Mouse (Mus musculus) kidney, embryonic 15.5 days (tissue): ENCODE results near the gene Macrod1. TPM values are rescaled to one million over a fixed set of nuclear protein-coding genes. Genes with fewer than 3 reads are reported as not detected.
"Not testable (repeated sequence)": the region's sequence is repeated elsewhere in the genome, so short reads cannot be mapped to it uniquely, and the experiment has no call there.

Experiments used
- ATAC-seq: fragments of 200-750 bp; cut with Nextera tagmentation; replicated peaks from 2 replicates; pipeline ENCODE4 v1.8.0; 2017; ENCODE audit warnings: moderate TSS enrichment; ENCODE audit not compliant: low FRiP score
- H3K27ac ChIP-seq: fragments of 300-500 bp; sonication (generic); 2 replicates; pipeline ENCODE4 v1.5.1; 2015; ENCODE audit warnings: mild to moderate bottlenecking, inconsistent platforms
- H3K27me3 ChIP-seq: fragments of 300-500 bp; sonication (generic); 2 replicates; pipeline ENCODE4 v1.6.1; 2015; ENCODE audit warnings: inconsistent platforms
- H3K36me3 ChIP-seq: fragments of 300-500 bp; sonication (generic); 2 replicates; pipeline ENCODE4 v1.6.1; 2015; ENCODE audit warnings: inconsistent platforms
- H3K4me1 ChIP-seq: fragments of 300-500 bp; sonication (generic); 2 replicates; pipeline ENCODE4 v1.6.1; 2015; ENCODE audit warnings: inconsistent platforms
- H3K4me2 ChIP-seq: fragments of 300-500 bp; sonication (generic); 2 replicates; pipeline ENCODE4 v1.6.1; 2015; ENCODE audit warnings: moderate library complexity, mild to moderate bottlenecking, inconsistent platforms
- H3K4me3 ChIP-seq: fragments of 300-500 bp; sonication (generic); replicated peaks from 2 replicates; pipeline ENCODE4 v1.5.1; 2015; ENCODE audit warnings: mild to moderate bottlenecking, inconsistent platforms
- H3K9ac ChIP-seq: fragments of 300-500 bp; sonication (generic); 2 replicates; pipeline ENCODE4 v1.6.1; 2015; ENCODE audit warnings: mild to moderate bottlenecking, inconsistent platforms
- H3K9me3 ChIP-seq: fragments of 300-500 bp; sonication (generic); replicated peaks from 2 replicates; pipeline ENCODE4 v1.6.1; 2016; ENCODE audit warnings: inconsistent platforms
- WGBS: fragments of 180-500 bp; shearing (Covaris S2); methylation state at CpG from one replicate; pipeline ENCODE4 v1.1.7; 2015; ENCODE audit warnings: mixed read lengths; 5-methylcytosine and 5-hydroxymethylcytosine counted together
- polyA plus RNA-seq: library from polyadenylated mRNA; unstranded; fragments of >200 nt; fragmentation: Nextera tagmentation; extraction: Ambion mirVana; gene quantifications from 2 replicates; pipeline ENCODE4 v1.2.1, GENCODE M21; 2015

The Macrod1 gene
- polyA plus RNA-seq, 1 experiment from 2014 or later: 13.9 TPM

GRCm38 (mm10) chr19:7039088-7039720 is 17.4 kb upstream of the Macrod1 start:
- H3K9ac ChIP-seq: peak overlapping the region; percentile 93
- ATAC-seq: peak; percentile 19
- WGBS: 1% methylated on average over 35 of the region's 35 CpGs
- H3K27ac ChIP-seq: peak overlapping the region; percentile 92
- H3K36me3 ChIP-seq: peaks cover 25% of the 10 kb centered on the region
- peak overlapping the region; percentile 90 for H3K4me3 ChIP-seq
- peaks cover 27% of the 10 kb centered on the region for H3K4me1 ChIP-seq
- H3K9me3 ChIP-seq: no peaks in the 10 kb centered on the region
- H3K27me3 ChIP-seq: no peaks in the 10 kb centered on the region
- H3K4me2 ChIP-seq: peak overlapping the region; percentile 74

GRCm38 (mm10) chr19:7039841-7040636 is 16.6 kb upstream of the Macrod1 start, which contains the start of gene Stip1:
Stip1 (minus strand) TSS chr19:7039967.
- H3K27ac ChIP-seq: peak within 1 kb of the TSS; percentile 92
- WGBS: under 1% methylated on average over 49 of the region's 49 CpGs
- no peaks in the 10 kb centered on the region for H3K27me3 ChIP-seq
- peak within 1 kb of the TSS; percentile 74 for H3K4me2 ChIP-seq
- H3K4me3 ChIP-seq: peak within 1 kb of the TSS; percentile 90
- peaks cover 27% of the 10 kb centered on the region for H3K4me1 ChIP-seq
- H3K36me3 ChIP-seq: peaks cover 17% of the 10 kb centered on the region
- H3K9ac ChIP-seq: peak within 1 kb of the TSS; percentile 93
- peak; percentile 99 for ATAC-seq
- H3K9me3 ChIP-seq: no peaks in the 10 kb centered on the region

DNA sequence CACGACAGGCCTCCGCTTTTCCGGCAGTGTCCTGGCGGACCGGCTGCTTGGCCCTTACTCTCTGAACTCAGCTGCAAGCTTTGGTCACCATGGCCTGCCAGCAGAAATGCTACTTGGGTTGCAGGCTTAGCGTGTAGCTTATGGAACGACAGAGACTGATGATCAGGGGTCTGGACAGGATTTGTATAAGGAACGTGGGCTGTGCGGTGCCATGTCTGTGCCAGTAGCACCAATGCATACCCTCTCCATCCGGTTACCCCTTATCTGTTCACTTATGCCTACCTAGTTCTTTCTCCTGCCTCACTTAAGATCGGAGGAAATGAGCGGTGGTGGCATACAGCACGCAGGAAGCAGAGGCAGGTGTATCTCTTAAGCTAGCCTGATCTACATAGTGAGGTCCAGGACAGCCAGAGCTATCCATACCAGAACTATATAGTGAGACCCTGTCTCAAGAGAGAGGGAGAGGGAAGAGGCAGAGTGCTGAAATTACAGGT is 15.9 kb upstream of the Macrod1 start:
- ATAC-seq: no peak
- 25% methylated on average over 13 of the region's 13 CpGs for WGBS
- Histone ChIP-seq H3K27ac (peak overlapping the region; percentile 86), H3K9me3 (no peaks in the 10 kb centered on the region), H3K4me3 (peak overlapping the region; percentile 45), H3K4me2 (peak overlapping the region; percentile 61), H3K9ac (peak overlapping the region; percentile 45), H3K27me3 (no peaks in the 10 kb centered on the region), H3K36me3 (peaks cover 10% of the 10 kb centered on the region; the same call in 1 of the 2 replicates), H3K4me1 (peaks cover 27% of the 10 kb centered on the region)

- H3K4me2 ChIP-seq: peak overlapping the region; percentile 61; the same call in 1 of the 2 replicates
- H3K9me3 ChIP-seq: no peaks in the 10 kb centered on the region
- 94% methylated on average over 2 of the region's 2 CpGs for WGBS
- H3K27ac ChIP-seq: peak overlapping the region; percentile 86; the same call in 1 of the 2 replicates
- peaks cover 10% of the 10 kb centered on the region; the same call in 1 of the 2 replicates for H3K36me3 ChIP-seq
- no peak overlapping the region for H3K9ac ChIP-seq
- peaks cover 27% of the 10 kb centered on the region for H3K4me1 ChIP-seq
- H3K27me3 ChIP-seq: no peaks in the 10 kb centered on the region
- no peak for ATAC-seq
- H3K4me3 ChIP-seq: peak overlapping the region; percentile 45
Measured at GRCm38 (mm10) chr19:7041171-7041570, 15.4 kb upstream of the Macrod1 start.

DNA sequence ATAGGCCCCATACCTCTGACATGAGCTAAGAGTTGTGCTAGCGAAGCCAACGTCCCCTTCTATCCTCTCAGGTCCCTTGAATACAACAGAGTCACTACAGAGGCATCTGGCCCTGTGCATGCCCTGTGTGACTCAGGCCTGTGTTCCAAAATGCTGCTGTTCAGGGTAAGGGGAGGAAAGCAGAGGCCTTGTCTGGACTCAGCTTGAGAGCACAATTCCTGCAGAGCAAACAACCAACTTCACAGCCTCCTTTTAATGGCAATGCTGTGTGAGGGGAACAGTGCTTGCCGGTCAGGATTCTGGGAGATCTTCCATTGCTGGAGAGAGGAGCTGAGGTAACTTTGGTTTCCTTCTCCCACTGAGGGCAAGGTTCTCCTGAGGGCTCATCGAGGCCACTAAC is 12.3 kb upstream of the Macrod1 start:
- 52% methylated on average over 4 of the region's 4 CpGs for WGBS
- Histone ChIP-seq H3K9ac (no peak overlapping the region), H3K36me3 (no peaks in the 10 kb centered on the region), H3K9me3 (no peaks in the 10 kb centered on the region), H3K4me1 (peaks cover 5% of the 10 kb centered on the region), H3K27ac (no peak overlapping the region), H3K4me3 (no peak overlapping the region), H3K4me2 (no peak overlapping the region), H3K27me3 (no peaks in the 10 kb centered on the region)
- ATAC-seq: no peak

DNA sequence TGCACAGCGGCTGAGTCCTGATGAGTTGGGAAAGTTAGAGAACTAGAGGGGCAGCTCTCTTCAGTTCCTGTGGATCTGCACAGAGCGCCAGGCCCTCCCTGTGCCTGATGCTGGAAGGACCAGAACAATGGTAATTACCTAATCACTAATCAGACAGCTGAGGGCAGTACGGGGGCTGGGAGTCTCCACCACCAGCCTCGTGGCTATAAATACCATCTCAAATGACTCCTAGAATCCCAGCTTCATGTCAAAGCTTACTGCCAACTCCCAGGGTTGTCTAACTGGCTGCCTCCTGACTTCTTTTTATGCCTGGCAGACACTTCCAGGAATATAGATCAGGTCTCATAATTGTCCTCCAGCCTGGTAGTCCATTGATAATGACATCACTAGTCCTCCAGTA is 11.9 kb upstream of the Macrod1 start:
- no peak overlapping the region for H3K4me3 ChIP-seq
- H3K4me2 ChIP-seq: no peak overlapping the region
- H3K27me3 ChIP-seq: no peaks in the 10 kb centered on the region
- H3K4me1 ChIP-seq: peaks cover 5% of the 10 kb centered on the region; the same call in 1 of the 2 replicates
- no peak for ATAC-seq
- H3K36me3 ChIP-seq: no peaks in the 10 kb centered on the region
- no peaks in the 10 kb centered on the region for H3K9me3 ChIP-seq
- no peak overlapping the region for H3K27ac ChIP-seq
- H3K9ac ChIP-seq: no peak overlapping the region
- WGBS: 26% methylated on average over 4 of the region's 4 CpGs

DNA sequence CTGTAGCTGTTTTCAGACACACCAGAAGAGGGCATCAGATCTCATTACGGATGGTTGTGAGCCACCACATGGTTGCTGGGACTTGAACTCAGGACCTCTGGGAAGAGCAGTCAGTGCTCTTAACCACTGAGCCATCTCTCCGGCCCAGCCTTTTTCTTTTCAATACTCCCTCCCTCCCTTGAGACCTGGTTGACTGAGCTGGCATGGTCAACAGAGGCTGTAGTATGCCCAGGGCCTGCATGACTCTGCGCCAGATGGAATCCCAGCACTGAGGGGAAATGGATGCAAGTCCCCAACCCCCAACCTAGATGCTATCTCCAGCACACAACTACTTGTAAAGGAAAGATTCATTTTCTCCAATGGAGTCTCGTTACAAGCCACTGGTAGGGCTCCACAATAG is 3.2 kb upstream of the Macrod1 start:
- not testable (repeated sequence) for H3K9ac ChIP-seq, H3K4me3 ChIP-seq, H3K9me3 ChIP-seq, H3K27ac ChIP-seq, ATAC-seq, H3K4me2 ChIP-seq, H3K27me3 ChIP-seq, H3K36me3 ChIP-seq
- WGBS: 75% methylated on average over 4 of the region's 4 CpGs
- peaks cover 35% of the 10 kb centered on the region for H3K4me1 ChIP-seq

- peaks cover 4% of the 10 kb centered on the region; the same call in 1 of the 2 replicates for H3K27me3 ChIP-seq
- ATAC-seq: no peak
- H3K27ac ChIP-seq: 0 out of 2 replicates have a peak overlapping the region, but pooled peaks have one; percentile 20
- peaks cover 38% of the 10 kb centered on the region for H3K4me1 ChIP-seq
- H3K9ac ChIP-seq: no peak overlapping the region
- no peak overlapping the region for H3K4me2 ChIP-seq
- no peak overlapping the region for H3K4me3 ChIP-seq
- WGBS: 43% methylated on average over 10 of the region's 10 CpGs
- H3K9me3 ChIP-seq: no peaks in the 10 kb centered on the region
- no peaks in the 10 kb centered on the region for H3K36me3 ChIP-seq
Measured at GRCm38 (mm10) chr19:7054772-7055171, 1.8 kb upstream of the Macrod1 start.

DNA sequence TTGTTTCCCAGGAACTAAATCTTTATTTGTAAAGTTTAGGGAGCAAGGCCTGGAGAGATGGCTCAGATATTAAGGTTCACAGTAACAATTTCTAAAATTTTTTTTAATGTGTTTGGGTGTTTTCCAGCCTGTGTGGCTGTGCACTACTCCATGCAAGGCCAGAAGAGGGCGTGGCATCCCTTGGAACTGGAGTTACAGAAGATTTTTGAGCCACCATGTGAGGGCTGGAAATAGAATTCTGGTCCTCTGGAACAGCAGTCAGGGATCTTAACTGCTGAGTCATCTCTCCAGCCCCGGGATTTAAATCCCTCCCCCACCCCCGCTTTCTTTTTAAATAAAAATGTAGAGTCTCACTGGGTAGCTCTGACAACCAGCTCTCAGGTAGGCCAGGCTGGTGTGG is 1.4 kb upstream of the Macrod1 start:
- Histone ChIP-seq H3K27ac (0 out of 2 replicates have a peak overlapping the region, but pooled peaks have one; percentile 20), H3K9ac (no peak overlapping the region), H3K4me2 (no peak overlapping the region), H3K36me3 (no peaks in the 10 kb centered on the region), H3K4me3 (no peak overlapping the region), H3K27me3 (peaks cover 4% of the 10 kb centered on the region; the same call in 1 of the 2 replicates), H3K9me3 (no peaks in the 10 kb centered on the region), H3K4me1 (peaks cover 38% of the 10 kb centered on the region)
- 41% methylated on average over 3 of the region's 3 CpGs for WGBS
- ATAC-seq: no peak

DNA sequence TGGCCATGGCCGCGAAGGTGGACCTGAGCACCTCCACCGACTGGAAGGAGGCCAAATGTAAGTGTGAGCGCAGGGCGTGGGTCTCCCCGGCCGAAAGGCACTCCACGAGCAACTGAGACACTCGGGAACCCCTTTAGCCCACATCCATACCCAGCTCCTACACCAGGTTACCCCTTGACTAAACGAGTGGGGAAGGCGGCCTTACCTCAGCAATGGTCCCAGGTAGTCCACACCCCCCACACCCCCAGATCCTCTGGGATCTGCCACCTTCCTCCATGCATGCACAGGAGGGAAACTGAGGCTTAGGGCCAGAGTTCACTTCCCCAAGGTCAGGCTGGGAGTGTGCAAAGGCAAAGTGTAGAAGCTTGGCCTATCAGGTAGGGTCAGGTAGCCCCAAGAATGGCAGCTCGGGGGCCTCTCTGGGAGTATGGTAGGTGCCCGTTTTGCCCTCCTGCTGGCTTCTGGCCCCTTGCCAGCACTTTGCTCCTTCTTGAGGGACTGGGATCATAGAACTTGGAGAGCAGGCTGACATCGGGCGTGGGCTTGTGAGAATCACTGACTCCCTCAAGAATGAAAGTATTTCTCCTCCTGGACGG is 614 bp downstream of the Macrod1 start:
- ATAC-seq: peak; percentile 38
- H3K4me3 ChIP-seq: peak overlapping the region; percentile 69
- peak overlapping the region; percentile 63 for H3K27ac ChIP-seq
- H3K4me2 ChIP-seq: peak overlapping the region; percentile 99
- H3K9ac ChIP-seq: peak overlapping the region; percentile 60
- peaks cover 38% of the 10 kb centered on the region for H3K4me1 ChIP-seq
- WGBS: 2% methylated on average over 16 of the region's 16 CpGs
- H3K27me3 ChIP-seq: peaks cover 4% of the 10 kb centered on the region; the same call in 1 of the 2 replicates
- H3K36me3 ChIP-seq: no peaks in the 10 kb centered on the region
- H3K9me3 ChIP-seq: no peaks in the 10 kb centered on the region

DNA sequence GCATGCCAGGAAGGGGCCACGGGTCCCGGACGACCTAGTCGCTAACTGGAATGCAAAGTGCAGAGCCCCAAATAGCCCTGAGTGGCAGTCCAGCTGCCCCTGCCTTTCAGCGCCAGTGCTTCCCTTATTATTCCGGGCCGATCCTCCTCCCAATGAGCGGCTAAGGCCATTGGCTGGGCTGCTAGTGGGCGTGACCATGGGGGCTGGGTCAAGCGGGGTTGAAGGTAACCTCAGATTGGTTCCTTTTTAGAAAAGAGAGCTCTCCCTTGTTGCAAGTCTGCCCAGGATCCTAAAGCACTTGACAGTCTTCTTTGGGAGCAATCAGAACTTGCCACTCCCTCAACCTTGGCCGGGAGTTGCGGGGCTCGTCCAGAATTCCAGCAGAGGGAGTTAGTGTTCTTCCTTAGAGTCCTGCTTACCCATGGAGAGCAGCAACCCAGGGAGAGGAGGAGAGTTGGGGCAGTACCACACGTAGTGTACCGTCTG is 1.2 kb downstream of the Macrod1 start:
- no peaks in the 10 kb centered on the region for H3K9me3 ChIP-seq
- H3K27me3 ChIP-seq: peaks cover 4% of the 10 kb centered on the region; the same call in 1 of the 2 replicates
- ATAC-seq: peak; percentile 76
- H3K4me3 ChIP-seq: peak overlapping the region; percentile 69
- under 1% methylated on average over 15 of the region's 15 CpGs for WGBS
- H3K36me3 ChIP-seq: no peaks in the 10 kb centered on the region
- no peak overlapping the region for H3K9ac ChIP-seq
- peak overlapping the region; percentile 99 for H3K4me2 ChIP-seq
- peak overlapping the region; percentile 63 for H3K27ac ChIP-seq
- peaks cover 38% of the 10 kb centered on the region for H3K4me1 ChIP-seq
